Mouse (Mus musculus) forebrain, postnatal 0 days (tissue): Measurements from ENCODE around the gene Trcg1. TPM values are rescaled to one million over a fixed set of nuclear protein-coding genes. Genes with fewer than 3 reads are reported as not detected.
"Not testable (repeated sequence)": the region's sequence is repeated elsewhere in the genome, so short reads cannot be mapped to it uniquely, and the experiment has no call there.

Experiments used
- ATAC-seq: fragments of 200-750 bp; cut with Nextera tagmentation; 2 replicates; pipeline ENCODE4 v1.8.0; 2017; ENCODE audit warnings: mild to moderate bottlenecking, moderate library complexity
- DNase-seq: peaks from one replicate; pipeline ENCODE4 v3.0.0-alpha.2; 2015
- H3K27ac ChIP-seq: fragments of 300-500 bp; sonication (generic); 2 replicates; pipeline ENCODE4 v1.5.1; 2014; ENCODE audit warnings: low read depth, mild to moderate bottlenecking, antibody characterized with exemption, low read length, moderate library complexity, mixed read lengths
- H3K27me3 ChIP-seq: fragments of 300-500 bp; sonication (generic); 2 replicates; pipeline ENCODE4 v1.6.1; 2014; ENCODE audit warnings: mild to moderate bottlenecking, low read length, mixed read lengths; ENCODE audit not compliant: insufficient read depth
- H3K36me3 ChIP-seq: fragments of 300-500 bp; sonication (generic); 2 replicates; pipeline ENCODE4 v1.6.1; 2014; ENCODE audit warnings: mild to moderate bottlenecking, moderate library complexity; ENCODE audit not compliant: insufficient read depth
- H3K4me1 ChIP-seq: fragments of 300-500 bp; sonication (generic); 2 replicates; pipeline ENCODE4 v1.6.1; 2014; ENCODE audit warnings: antibody characterized with exemption; ENCODE audit not compliant: insufficient read depth
- H3K4me2 ChIP-seq: fragments of 300-500 bp; sonication (generic); 2 replicates; pipeline ENCODE4 v1.6.1; 2014; ENCODE audit warnings: low read depth, mild to moderate bottlenecking, moderate library complexity
- H3K4me3 ChIP-seq: fragments of 300-500 bp; sonication (generic); 2 replicates; pipeline ENCODE4 v1.5.1; 2014; ENCODE audit warnings: low read depth, low read length, mixed read lengths
- H3K9ac ChIP-seq: fragments of 300-500 bp; sonication (generic); 2 replicates; pipeline ENCODE4 v1.6.1; 2014; ENCODE audit warnings: mild to moderate bottlenecking
- H3K9me3 ChIP-seq: fragments of 300-500 bp; sonication (generic); 2 replicates; pipeline ENCODE4 v1.6.1; 2016; ENCODE audit warnings: low read length
- CTCF ChIP-seq: sonication (generic); IDR thresholded peaks from 2 replicates; pipeline ENCODE4 v1.5.1; 2016; ENCODE audit warnings: antibody characterized with exemption, control low read depth, low read depth
- WGBS: fragments of 180-500 bp; shearing (Covaris S2); extraction: QIAGEN DNeasy Blood & Tissue Kit; methylation state at CpG from one replicate; pipeline ENCODE4 v1.1.7; 2014; 5-methylcytosine and 5-hydroxymethylcytosine counted together
- polyA plus RNA-seq: library from polyadenylated mRNA; unstranded; fragments of >200 nt; fragmentation: Nextera tagmentation; extraction: Ambion mirVana; gene quantifications from 2 replicates; pipeline ENCODE4 v1.2.1, GENCODE M21; 2015
- total RNA-seq: library from RNA; depleted of rRNA; stranded (reverse); fragments of >200 nt; gene quantifications from 2 replicates; pipeline ENCODE4 v1.2.3, GENCODE M21; 2014; rRNA removed

Trcg1 gene
- total RNA-seq (not detected in 2 replicates), polyA plus RNA-seq (not detected in 2 replicates)

DNA sequence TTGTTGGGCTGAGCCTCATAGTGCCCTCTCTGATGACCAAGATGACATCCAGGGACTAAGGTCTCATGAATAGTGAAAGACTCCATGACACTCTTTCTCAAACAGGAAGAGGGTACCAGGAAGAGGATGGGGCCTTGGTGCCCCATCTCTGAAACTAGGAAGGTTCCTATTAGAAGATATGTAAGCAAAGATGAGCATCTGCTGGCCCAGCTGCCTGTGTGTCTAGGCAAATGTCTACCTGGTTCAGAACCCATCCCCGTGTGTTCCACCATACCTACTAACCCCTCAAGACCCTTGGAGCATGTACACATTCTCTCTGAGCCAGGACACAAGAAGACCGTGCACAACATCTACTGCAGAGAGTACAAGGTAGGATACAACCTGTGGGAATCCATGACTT is at the start of gene Trcg1:
Gene Trcg1 (plus strand): TSS at position 301 of the 400 bp plus-strand sequence.
- ATAC-seq (no peak), DNase-seq (no peak)
- no peak within 1 kb of the TSS for H3K27ac ChIP-seq
- H3K27me3 ChIP-seq = no peaks in the 10 kb centered on the region
- no peak within 1 kb of the TSS for H3K4me3 ChIP-seq
- no peak within 1 kb of the TSS for H3K9ac ChIP-seq
- H3K36me3 ChIP-seq = no peaks in the 10 kb centered on the region
- WGBS = 92% methylated on average over 2 of the region's 2 CpGs
- TF ChIP-seq CTCF = no peak
- no peak within 1 kb of the TSS for H3K4me2 ChIP-seq
- no peaks in the 10 kb centered on the region for H3K4me1 ChIP-seq
- no peaks in the 10 kb centered on the region for H3K9me3 ChIP-seq

GRCm38 (mm10) chr9:57196708-57197107 is 39.6 kb upstream of the Trcg1 start:
- no peaks in the 10 kb centered on the region for H3K36me3 ChIP-seq
- DNase-seq (no peak), ATAC-seq (no peak)
- H3K4me3 ChIP-seq = no peak overlapping the region
- WGBS = 61% methylated on average over 3 of the region's 3 CpGs
- no peaks in the 10 kb centered on the region for H3K4me1 ChIP-seq
- H3K9ac ChIP-seq = no peak overlapping the region
- H3K9me3 ChIP-seq = no peaks in the 10 kb centered on the region
- no peak for TF ChIP-seq CTCF
- H3K27ac ChIP-seq = no peak overlapping the region
- H3K4me2 ChIP-seq = no peak overlapping the region
- no peaks in the 10 kb centered on the region; the same call in 1 of the 2 replicates for H3K27me3 ChIP-seq

GRCm38 (mm10) chr9:57197414-57197813 is 38.9 kb upstream of the Trcg1 start:
- no peak for ATAC-seq
- Histone ChIP-seq H3K27me3 (no peaks in the 10 kb centered on the region; the same call in 1 of the 2 replicates), H3K4me2 (no peak overlapping the region), H3K9ac (no peak overlapping the region), H3K4me3 (no peak overlapping the region), H3K36me3 (no peaks in the 10 kb centered on the region), H3K9me3 (no peaks in the 10 kb centered on the region), H3K4me1 (no peaks in the 10 kb centered on the region), H3K27ac (no peak overlapping the region)
- no peak for DNase-seq
- 80% methylated on average over 8 of the region's 8 CpGs for WGBS
- no peak for TF ChIP-seq CTCF

DNA sequence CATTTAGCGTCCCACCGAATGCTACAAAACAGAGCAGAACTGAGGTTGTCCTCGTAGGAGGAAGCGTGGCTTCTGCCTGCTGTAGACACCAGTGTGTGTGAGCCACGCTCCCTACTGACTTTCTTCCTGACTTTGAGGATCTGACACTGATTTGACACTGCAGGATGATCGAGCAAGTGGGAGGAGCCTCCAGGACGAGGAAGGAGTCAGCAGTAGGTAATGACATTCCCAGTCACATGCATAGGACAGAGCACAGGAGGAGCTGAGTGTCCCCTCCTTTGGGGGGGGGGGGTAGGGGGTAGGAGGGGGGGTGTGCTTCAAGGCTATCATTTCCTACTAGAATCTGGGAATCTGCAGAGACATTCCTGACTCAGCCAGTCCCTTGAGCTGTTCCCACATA is 33.4 kb upstream of the Trcg1 start:
- DNase-seq (no peak), ATAC-seq (no peak)
- TF ChIP-seq CTCF = no peak
- Histone ChIP-seq H3K27ac (no peak overlapping the region), H3K36me3 (no peaks in the 10 kb centered on the region), H3K4me1 (no peaks in the 10 kb centered on the region), H3K9me3 (no peaks in the 10 kb centered on the region), H3K27me3 (no peaks in the 10 kb centered on the region), H3K4me2 (no peak overlapping the region), H3K4me3 (no peak overlapping the region), H3K9ac (no peak overlapping the region)
- WGBS = 78% methylated on average over 7 of the region's 7 CpGs

GRCm38 (mm10) chr9:57203571-57203970 is 32.8 kb upstream of the Trcg1 start:
- not testable (repeated sequence) for H3K9me3 ChIP-seq, H3K4me1 ChIP-seq, H3K27ac ChIP-seq, H3K27me3 ChIP-seq, H3K4me3 ChIP-seq, DNase-seq, H3K4me2 ChIP-seq, H3K36me3 ChIP-seq, ATAC-seq, H3K9ac ChIP-seq
- 87% methylated on average over 13 of the region's 13 CpGs for WGBS

DNA sequence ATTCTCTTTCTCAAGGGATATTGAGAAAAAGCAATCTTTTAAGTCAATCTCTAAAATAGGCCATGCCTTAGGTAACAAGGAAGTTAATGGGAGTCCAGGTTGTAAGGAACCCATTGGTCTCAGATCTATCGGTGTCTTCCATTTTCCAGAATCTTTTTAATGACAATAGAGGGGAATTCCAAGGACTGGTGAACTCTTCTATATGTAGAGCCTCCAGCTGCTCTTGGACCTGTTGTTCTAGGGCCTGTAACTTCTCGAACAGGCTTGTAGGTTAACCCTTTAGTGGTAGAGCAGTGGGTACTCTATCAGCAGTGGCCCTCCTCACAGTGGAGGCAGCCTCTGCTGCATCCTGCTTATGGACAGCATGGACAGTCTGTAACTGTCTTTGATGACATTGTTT is 29.5 kb upstream of the Trcg1 start:
- H3K4me1 ChIP-seq = no peaks in the 10 kb centered on the region
- H3K4me2 ChIP-seq = no peak overlapping the region
- no peaks in the 10 kb centered on the region for H3K36me3 ChIP-seq
- no peak overlapping the region for H3K27ac ChIP-seq
- no peak for TF ChIP-seq CTCF
- no peaks in the 10 kb centered on the region for H3K9me3 ChIP-seq
- no peak overlapping the region for H3K9ac ChIP-seq
- H3K27me3 ChIP-seq = no peaks in the 10 kb centered on the region
- ATAC-seq (no peak), DNase-seq (no peak)
- H3K4me3 ChIP-seq = no peak overlapping the region
- WGBS = 68% methylated on average over 2 of the region's 2 CpGs

GRCm38 (mm10) chr9:57209316-57209715 is 27.0 kb upstream of the Trcg1 start:
- ATAC-seq (no peak), DNase-seq (peak; percentile 68)
- no peaks in the 10 kb centered on the region for H3K4me1 ChIP-seq
- no peak overlapping the region for H3K27ac ChIP-seq
- H3K4me2 ChIP-seq = no peak overlapping the region
- H3K36me3 ChIP-seq = no peaks in the 10 kb centered on the region
- no peak overlapping the region for H3K4me3 ChIP-seq
- no peaks in the 10 kb centered on the region for H3K9me3 ChIP-seq
- WGBS = 35% methylated on average over 3 of the region's 3 CpGs
- peak; percentile 62 for TF ChIP-seq CTCF
- H3K9ac ChIP-seq = no peak overlapping the region
- no peaks in the 10 kb centered on the region for H3K27me3 ChIP-seq
